In the genomic region with DNA sequence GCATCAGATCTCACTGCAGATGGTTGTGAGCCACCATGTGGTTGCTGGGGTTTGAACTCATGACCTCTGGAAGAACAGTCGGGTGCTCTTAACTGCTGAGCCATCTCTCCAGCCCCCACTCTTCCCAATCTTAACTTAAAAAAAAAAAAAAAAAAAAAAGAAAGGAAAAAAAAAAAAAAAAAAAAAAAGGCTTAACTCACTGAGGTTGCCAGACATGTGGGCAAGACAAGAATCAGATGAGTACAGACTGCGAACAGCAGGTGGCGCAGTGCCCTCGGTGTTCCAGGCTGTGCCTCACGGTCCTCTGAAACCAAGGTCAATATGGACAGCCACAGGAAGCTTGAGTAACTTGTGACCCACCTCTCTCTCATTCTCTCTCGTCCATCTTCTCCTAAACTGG, we compare ENCODE assay signal across 9 mouse cellular contexts. TPM values are rescaled to one million over a fixed set of nuclear protein-coding genes. Genes with fewer than 3 reads are reported as not detected.
DNase-seq lines count a peak whose midpoint lies in the region; ATAC-seq and TF ChIP-seq lines count a peak whose summit lies in the region.
"Had no signal": no experiment of that assay in that cellular context is flagged by ENCODE, and none has a peak within 500 bp of the region (broad histone marks: within the 10 kb centered on the region; RNA-seq: fewer than 3 reads in every experiment).

No protein-coding gene starts in this region.

- peak; percentile 49 for ATAC-seq in G1E (ENCODE audit: extremely low read depth, insufficient number of reproducible peaks, low FRiP score, poor library complexity, severe bottlenecking)
- peak; percentile 93 for ATAC-seq in erythroid progenitor cell, adult 5-6 weeks (replicated peaks; ENCODE audit: low FRiP score, poor library complexity, severe bottlenecking)

- no peaks in the 10 kb centered on the region for H3K36me3 ChIP-seq in G1E (replicated peaks)
- H3K36me3 ChIP-seq: limb, embryonic 15.5 days had no signal

- no peak overlapping the region; the same call in 1 of the 2 replicates for H3K4me3 ChIP-seq in G1E (ENCODE audit: low read depth, low read length)
- H3K4me3 ChIP-seq: limb, embryonic 15.5 days had no signal

- intact Hi-C loops in heart, postnatal 14 days (cut with DNase I), result loop anchor here (1.0 to 5.0 kb wide), 4 partner anchors 43 to 271 kb away; no protein-coding TSS in a partner anchor

- peak; percentile 66 for TF ChIP-seq CTCF in G1E (IDR thresholded peaks at IDR 0.05; ENCODE audit: low read depth, low read length)

- peak; percentile 66 for DNase-seq in G1E (ENCODE audit: low spot score)
- peak; percentile 96 for DNase-seq in brain, adult 2 months (ENCODE audit: low read depth, low spot score)
- peak; percentile 85 to 88 for DNase-seq in heart, postnatal 14 days
- DNase-seq in layer of hippocampus, adult 9-10 months (ENCODE audit: low spot score), result peak; percentile 37
- DNase-seq in lung, postnatal 10 days, result peak; percentile 89
- peak; percentile 49 to 56 for DNase-seq in right cerebral cortex, postnatal 36 days (ENCODE audit: low spot score in 2 of 2)
- DNase-seq in urinary bladder, postnatal 25 days (ENCODE audit: low spot score), result peak; percentile 67

- H3K4me1 ChIP-seq in G1E (ENCODE audit: insufficient read depth, low read depth, low read length), result peaks cover 22% of the 10 kb centered on the region
- H3K4me1 ChIP-seq: limb, embryonic 15.5 days had no signal

- 0 out of 2 replicates have a peak, but pooled peaks cover 2% of the 10 kb centered on the region for H3K27me3 ChIP-seq in G1E (ENCODE audit: insufficient read depth, low read length)
- H3K27me3 ChIP-seq: limb, embryonic 15.5 days had no signal

- no peaks in the 10 kb centered on the region for H3K9me3 ChIP-seq in G1E (replicated peaks)
- H3K9me3 ChIP-seq: limb, embryonic 15.5 days had no signal

RNA-seq across cellular contexts. Expression of gene Lactb, which starts 25.8 kb away (rescaled TPM):
- total RNA-seq in G1E (2014; fragmentation: Nextera tagmentation), result 10.9 and 14.2 TPM in 2 replicates
- total RNA-seq in G1E (2017), result 13.4 and 16.4 TPM in 2 replicates
- polyA plus RNA-seq in G1E (2012), result 4.7 and 7.6 TPM in 2 replicates
- 8.8 and 18.7 TPM in 2 replicates for total RNA-seq in erythroid progenitor cell, adult 5-6 weeks (2015; ENCODE audit: low replicate concordance)
- 7.7 and 12.5 TPM in 2 replicates for total RNA-seq in erythroid progenitor cell, adult 5-6 weeks (2017; ENCODE audit: low replicate concordance)
- total RNA-seq in heart, postnatal 14 days (2021), result 10 to 100 TPM; 22.6 to 23.8 TPM

RNA-seq across cellular contexts. Expression of gene Tpm1, which starts 48.2 kb away (rescaled TPM):
- total RNA-seq in G1E (2014; fragmentation: Nextera tagmentation) (182 and 191 TPM in 2 replicates), G1E (2017) (168 and 171 TPM in 2 replicates)
- 69.7 and 98.8 TPM in 2 replicates for polyA plus RNA-seq in G1E (2012)
- 53.7 and 60.2 TPM in 2 replicates for total RNA-seq in erythroid progenitor cell, adult 5-6 weeks (2015; ENCODE audit: low replicate concordance)
- 68.7 and 75.5 TPM in 2 replicates for total RNA-seq in erythroid progenitor cell, adult 5-6 weeks (2017; ENCODE audit: low replicate concordance)
- total RNA-seq in heart, postnatal 14 days (2021), result over 10,000 TPM; 11,169 to 11,475 TPM

RNA-seq across cellular contexts. Expression of gene Rps27l, which starts 55.2 kb away (rescaled TPM):
- total RNA-seq in G1E (2014; fragmentation: Nextera tagmentation) (211 and 212 TPM in 2 replicates), G1E (2017) (344 and 363 TPM in 2 replicates)
- 113 and 208 TPM in 2 replicates for polyA plus RNA-seq in G1E (2012)
- 98.9 and 165 TPM in 2 replicates for total RNA-seq in erythroid progenitor cell, adult 5-6 weeks (2015; ENCODE audit: low replicate concordance)
- 37.9 and 53.8 TPM in 2 replicates for total RNA-seq in erythroid progenitor cell, adult 5-6 weeks (2017; ENCODE audit: low replicate concordance)
- 100 to 1,000 TPM; 179 to 198 TPM for total RNA-seq in heart, postnatal 14 days (2021)

Comparison
In these comparisons a context has a peak if more than half of its experiments do, and no peak if none do; other contexts are left out.
1. DNase-seq: peak in every context shown above with its lines; median percentile 96 in brain, adult 2 months; 89 in lung, postnatal 10 days; 86 in heart, postnatal 14 days; 67 in urinary bladder, postnatal 25 days; 66 in G1E; 52 in right cerebral cortex, postnatal 36 days; 37 in layer of hippocampus, adult 9-10 months.
2. RNA of gene Tpm1, which starts 48.2 kb away (total RNA-seq): 11,169 to 11,475 TPM in heart, postnatal 14 days; 168 to 191 TPM in G1E and 53.7 to 75.5 TPM in erythroid progenitor cell, adult 5-6 weeks; every median in the first group is over 10 times any median in the second.